In genomic region chr10:93069721-93070120, GRCm38 (mm10) we compare ENCODE assay signal across 11 mouse cellular contexts. TPM values are rescaled to one million over a fixed set of nuclear protein-coding genes. Genes with fewer than 3 reads are reported as not detected.
DNase-seq lines count a peak whose midpoint lies in the region; ATAC-seq and TF ChIP-seq lines count a peak whose summit lies in the region.
"Had no signal": no experiment of that assay in that cellular context is flagged by ENCODE, and none has a peak within 500 bp of the region (broad histone marks: within the 10 kb centered on the region; RNA-seq: fewer than 3 reads in every experiment).

No protein-coding gene starts in this region.

- no peak for TF ChIP-seq CTCF in heart, adult 2 months (IDR thresholded peaks at IDR 0.05)
- TF ChIP-seq CTCF in layer of hippocampus, adult 2 months (conservative IDR thresholded peaks at IDR 0.05): no peak
- TF ChIP-seq CTCF in MEL (IDR thresholded peaks at IDR 0.05 in 2 of 3, conservative IDR thresholded peaks at IDR 0.05 in 1 of 3; ENCODE audit: control insufficient read depth in 1 of 3, insufficient read depth in 1 of 3, low read depth in 2 of 3, low read length in 3 of 3, poor library complexity in 1 of 3, severe bottlenecking in 1 of 3): no peak
- TF ChIP-seq CTCF in liver, embryonic 14.5 days (IDR thresholded peaks at IDR 0.05; ENCODE audit: low read depth): no peak

- TF ChIP-seq EP300 in heart, adult 2 months (IDR thresholded peaks at IDR 0.05; ENCODE audit: insufficient read depth, low read depth, low read length): no peak
- TF ChIP-seq EP300 in MEL (IDR thresholded peaks at IDR 0.05; ENCODE audit: low read depth in 1 of 2, low read length in 2 of 2): no peak
- no peak for TF ChIP-seq EP300 in liver, embryonic 14.5 days (IDR thresholded peaks at IDR 0.05; ENCODE audit: low read depth)

- no peak for ATAC-seq in liver, embryonic 14.5 days (ENCODE audit: insufficient read depth)
- ATAC-seq: midbrain, embryonic 16.5 days had no signal

- H3K9ac ChIP-seq in heart, adult 2 months (ENCODE audit: low read depth, low read length): no peak overlapping the region
- H3K9ac ChIP-seq in MEL (ENCODE audit: control insufficient read depth, low read depth, low read length, poor library complexity, severe bottlenecking): peak overlapping the region; percentile 69
- 0 out of 2 replicates have a peak overlapping the region, but pooled peaks have one; percentile 19 for H3K9ac ChIP-seq in liver, embryonic 14.5 days (replicated peaks)
- H3K9ac ChIP-seq: limb, embryonic 15.5 days; neural tube, embryonic 15.5 days had no signal

- no peaks in the 10 kb centered on the region for H3K27me3 ChIP-seq in heart, adult 2 months (ENCODE audit: control insufficient read depth, insufficient read depth, low read length)
- H3K27me3 ChIP-seq in MEL (ENCODE audit: control insufficient read depth in 1 of 2, insufficient read depth in 2 of 2, low read length in 2 of 2): no peaks in the 10 kb centered on the region
- no peaks in the 10 kb centered on the region for H3K27me3 ChIP-seq in liver, embryonic 14.5 days (ENCODE audit: control insufficient read depth, insufficient read depth, low read length)
- H3K27me3 ChIP-seq: limb, embryonic 15.5 days; neural tube, embryonic 15.5 days had no signal

- no peaks in the 10 kb centered on the region for H3K79me2 ChIP-seq in heart, adult 2 months (replicated peaks; ENCODE audit: control insufficient read depth, insufficient read depth, low read length)
- H3K79me2 ChIP-seq in MEL (ENCODE audit: control insufficient read depth, insufficient read depth, low read length, poor library complexity): no peaks in the 10 kb centered on the region

- TF ChIP-seq POLR2A in heart, adult 2 months (IDR thresholded peaks at IDR 0.05; ENCODE audit: insufficient read depth, low read depth, low read length): no peak
- no peak for TF ChIP-seq POLR2A in MEL (IDR thresholded peaks at IDR 0.05; ENCODE audit: control insufficient read depth in 1 of 2, insufficient read depth in 1 of 2, low read depth in 1 of 2, low read length in 2 of 2, poor library complexity in 1 of 2)

- peak overlapping the region; percentile 47 for H3K4me2 ChIP-seq in liver, embryonic 14.5 days (ENCODE audit: low read depth)
- H3K4me2 ChIP-seq: limb, embryonic 15.5 days; neural tube, embryonic 15.5 days had no signal

- H3K9me3 ChIP-seq in MEL (replicated peaks; ENCODE audit: insufficient read depth, low read length): no peaks in the 10 kb centered on the region
- H3K9me3 ChIP-seq in liver, embryonic 14.5 days (ENCODE audit: control insufficient read depth, low read length): no peaks in the 10 kb centered on the region
- H3K9me3 ChIP-seq: limb, embryonic 15.5 days; neural tube, embryonic 15.5 days had no signal

- peaks cover 4% of the 10 kb centered on the region for H3K4me1 ChIP-seq in heart, adult 2 months (ENCODE audit: control insufficient read depth, insufficient read depth, low read length)
- H3K4me1 ChIP-seq in MEL (ENCODE audit: control insufficient read depth in 1 of 2, insufficient read depth in 2 of 2, low read length in 2 of 2): peaks cover 15 to 22% of the 10 kb centered on the region in 2 experiments
- H3K4me1 ChIP-seq in liver, embryonic 14.5 days (replicated peaks; ENCODE audit: control insufficient read depth in 2 of 2, insufficient read depth in 2 of 2, low read length in 1 of 2): peaks cover 24 to 33% of the 10 kb centered on the region in 2 experiments
- H3K4me1 ChIP-seq: neural tube, embryonic 15.5 days had no signal

- WGBS in heart, adult 2 months: 33% methylated on average over 6 of the region's 6 CpGs
- 32% methylated on average over 6 of the region's 6 CpGs for WGBS in liver, embryonic 14.5 days (ENCODE audit: insufficient replicate concordance)

- no peak for TF ChIP-seq RAD21 in MEL (IDR thresholded peaks at IDR 0.05; ENCODE audit: low read depth, low read length)

- peak overlapping the region; percentile 82 for H3K27ac ChIP-seq in heart, adult 2 months
- H3K27ac ChIP-seq in layer of hippocampus, adult 2 months: peak overlapping the region; percentile 81
- H3K27ac ChIP-seq in MEL (ENCODE audit: control insufficient read depth, low read depth, low read length): peak overlapping the region; percentile 92
- H3K27ac ChIP-seq in liver, embryonic 14.5 days: peak overlapping the region; percentile 73
- H3K27ac ChIP-seq: neural tube, embryonic 15.5 days had no signal

- peaks cover 5% of the 10 kb centered on the region for H3K36me3 ChIP-seq in heart, adult 2 months (ENCODE audit: control insufficient read depth, insufficient read depth, low read length)
- peaks cover 0 to 21% of the 10 kb centered on the region in 2 experiments; a peak in 2 of 4 replicates for H3K36me3 ChIP-seq in MEL (ENCODE audit: control insufficient read depth in 1 of 2, insufficient read depth in 2 of 2, low read length in 2 of 2)
- H3K36me3 ChIP-seq in liver, embryonic 14.5 days (replicated peaks; ENCODE audit: control insufficient read depth, insufficient read depth, low read depth): no peaks in the 10 kb centered on the region
- H3K36me3 ChIP-seq: limb, embryonic 15.5 days; neural tube, embryonic 15.5 days had no signal

- H3K4me3 ChIP-seq in heart, adult 2 months: no peak overlapping the region
- no peak overlapping the region for H3K4me3 ChIP-seq in layer of hippocampus, adult 2 months
- H3K4me3 ChIP-seq in MEL (ENCODE audit: control insufficient read depth in 1 of 2, insufficient read depth in 1 of 2, low read depth in 2 of 2, low read length in 2 of 2): peak overlapping the region; percentile 45
- H3K4me3 ChIP-seq in liver, embryonic 14.5 days (ENCODE audit: insufficient read depth in 1 of 2, low read depth in 2 of 2, low read length in 2 of 2): no peak overlapping the region
- H3K4me3 ChIP-seq: limb, embryonic 15.5 days; neural tube, embryonic 15.5 days had no signal

- no peak for DNase-seq in heart, adult 2 months
- no peak for DNase-seq in heart, adult 11 months
- DNase-seq in layer of hippocampus, adult 2 months (ENCODE audit: low spot score in 2 of 2): no peak
- no peak for DNase-seq in layer of hippocampus, adult 18-20 months (ENCODE audit: low spot score in 2 of 2)
- DNase-seq in MEL (ENCODE audit: low read depth, low spot score): peak; percentile 61
- DNase-seq in liver, embryonic 14.5 days (ENCODE audit: low read depth in 3 of 3, low spot score in 3 of 3): no peak
- no peak for DNase-seq in spleen, postnatal 14 days (ENCODE audit: low spot score in 2 of 2)
- DNase-seq in adrenal gland, postnatal 14 days: no peak

- intact Hi-C loops in heart, adult 2 months (cut with DNase I): loop anchor here (2.0 to 10.0 kb wide), 3 partner anchors 53 to 355 kb away; no protein-coding TSS in a partner anchor

TF ChIP-seq in MEL, 35 proteins besides CTCF, POLR2A, EP300 and RAD21:
- TF ChIP-seq SIN3A (IDR thresholded peaks at IDR 0.05; ENCODE audit: low read length) (no peak; the same call in 1 of the 2 replicates), TCF12 (IDR thresholded peaks at IDR 0.05; ENCODE audit: low read depth, low read length) (no peak), NRF1 (IDR thresholded peaks at IDR 0.05; ENCODE audit: insufficient read depth, low read depth, low read length, poor library complexity, severe bottlenecking) (no peak), ZC3H11A (IDR thresholded peaks at IDR 0.05; ENCODE audit: low read depth, low read length) (no peak), GATA1 (IDR thresholded peaks at IDR 0.05; ENCODE audit: low read depth, low read length) (no peak), MAX (IDR thresholded peaks at IDR 0.05; ENCODE audit: low read length) (no peak), ZNF384 (IDR thresholded peaks at IDR 0.05; ENCODE audit: low read depth, low read length) (no peak; the same call in 1 of the 2 replicates), MAZ (IDR thresholded peaks at IDR 0.05; ENCODE audit: low read depth, low read length) (no peak), BHLHE40 (IDR thresholded peaks at IDR 0.05; ENCODE audit: borderline replicate concordance, low read depth, low read length) (no peak), MYC (IDR thresholded peaks at IDR 0.05; ENCODE audit: low read depth, low read length) (no peak), GABPA (IDR thresholded peaks at IDR 0.05; ENCODE audit: low read depth, low read length) (no peak), MAFK (IDR thresholded peaks at IDR 0.05; ENCODE audit: borderline replicate concordance, low read depth, low read length) (no peak), ZMIZ1 (IDR thresholded peaks at IDR 0.05; ENCODE audit: low read depth, low read length) (no peak), CHD1 (IDR thresholded peaks at IDR 0.05; ENCODE audit: low read depth, low read length) (no peak), TBP (IDR thresholded peaks at IDR 0.05; ENCODE audit: low read depth, low read length) (no peak), SMC3 (IDR thresholded peaks at IDR 0.05; ENCODE audit: low read depth, low read length) (no peak), MEF2A (IDR thresholded peaks at IDR 0.05; ENCODE audit: extremely low read depth, insufficient replicate concordance, low read depth, low read length, poor library complexity, severe bottlenecking) (no peak)
TF ChIP-seq in MEL: peak in this region for 0.

RNA-seq across cellular contexts. Expression of gene Cfap54, which starts 11.7 kb away (rescaled TPM):
- under 1 TPM; 0.26 to 0.82 TPM for total RNA-seq in heart, adult 2 months (2021)
- polyA plus RNA-seq in heart, adult 2 months (2012; rRNA removed): 0.18 and 0.47 TPM in 2 replicates
- total RNA-seq in layer of hippocampus, adult 2 months (2021): 10 to 100 TPM; 20.7 to 22.9 TPM
- total RNA-seq in layer of hippocampus, adult 18-20 months (2021): 10 to 100 TPM; 15.9 to 18.9 TPM
- total RNA-seq in MEL (2012; rRNA removed): 2.0 and 3.2 TPM in 2 replicates
- polyA plus RNA-seq in MEL (2012; ENCODE audit: insufficient read depth in 1 of 2, insufficient read length in 2 of 2, low read depth in 1 of 2, low replicate concordance in 2 of 2, missing spikeins in 1 of 2): 1 to 10 TPM in 1 of 2 experiments, not detected in 1; 2.7 TPM
- polyA plus RNA-seq in liver, embryonic 14.5 days (2012; rRNA removed): 0.02 and 0.06 TPM in 2 replicates
- polyA plus RNA-seq in liver, embryonic 14.5 days (2014; fragmentation: Nextera tagmentation; extraction: Ambion mirVana): 0.11 TPM in 1 of 2 replicates, not detected in the other
- 8.3 and 9.3 TPM in 2 replicates for total RNA-seq in adrenal gland, postnatal 14 days (2021)

Comparison
In these comparisons a context has a peak if more than half of its experiments do, and no peak if none do; other contexts are left out.
1. H3K4me3 ChIP-seq: peak in MEL (2 of 2); none in heart, adult 2 months (single experiment), layer of hippocampus, adult 2 months (single experiment) and liver, embryonic 14.5 days (0 of 2).
2. Peak in every context shown above with its lines, with median percentiles within 50 percentile points of each other: H3K27ac ChIP-seq.